Mouse (Mus musculus) thymus, postnatal 25 days (tissue): ENCODE results near the gene Cntn5.
"Not testable (repeated sequence)": the region's sequence is repeated elsewhere in the genome, so short reads cannot be mapped to it uniquely, and the experiment has no call there.

Source experiments
- DNase-seq: peaks from one replicate; pipeline ENCODE4 v3.0.0; 2022

Gene Cntn5

DNA sequence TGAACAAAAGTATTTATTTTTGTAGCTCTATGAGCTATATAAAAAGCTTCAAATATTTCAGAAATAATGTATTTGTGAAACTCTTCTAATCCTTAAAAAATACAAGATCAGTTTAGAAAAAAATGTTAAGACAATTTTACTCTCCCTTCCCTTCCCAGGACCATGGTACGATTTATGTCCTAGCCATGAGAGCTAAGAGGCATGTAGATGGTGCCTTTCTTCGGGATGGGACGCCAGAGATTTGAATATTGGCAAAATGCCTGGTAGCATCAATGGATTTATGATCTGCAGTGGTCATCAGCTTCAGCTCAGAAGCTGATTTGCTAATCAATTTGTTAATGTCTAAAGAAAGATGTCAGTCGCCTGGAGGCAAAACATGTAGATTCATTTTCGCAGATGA lies 258.6 kb downstream of the Cntn5 start:
- DNase-seq = no peak

DNA sequence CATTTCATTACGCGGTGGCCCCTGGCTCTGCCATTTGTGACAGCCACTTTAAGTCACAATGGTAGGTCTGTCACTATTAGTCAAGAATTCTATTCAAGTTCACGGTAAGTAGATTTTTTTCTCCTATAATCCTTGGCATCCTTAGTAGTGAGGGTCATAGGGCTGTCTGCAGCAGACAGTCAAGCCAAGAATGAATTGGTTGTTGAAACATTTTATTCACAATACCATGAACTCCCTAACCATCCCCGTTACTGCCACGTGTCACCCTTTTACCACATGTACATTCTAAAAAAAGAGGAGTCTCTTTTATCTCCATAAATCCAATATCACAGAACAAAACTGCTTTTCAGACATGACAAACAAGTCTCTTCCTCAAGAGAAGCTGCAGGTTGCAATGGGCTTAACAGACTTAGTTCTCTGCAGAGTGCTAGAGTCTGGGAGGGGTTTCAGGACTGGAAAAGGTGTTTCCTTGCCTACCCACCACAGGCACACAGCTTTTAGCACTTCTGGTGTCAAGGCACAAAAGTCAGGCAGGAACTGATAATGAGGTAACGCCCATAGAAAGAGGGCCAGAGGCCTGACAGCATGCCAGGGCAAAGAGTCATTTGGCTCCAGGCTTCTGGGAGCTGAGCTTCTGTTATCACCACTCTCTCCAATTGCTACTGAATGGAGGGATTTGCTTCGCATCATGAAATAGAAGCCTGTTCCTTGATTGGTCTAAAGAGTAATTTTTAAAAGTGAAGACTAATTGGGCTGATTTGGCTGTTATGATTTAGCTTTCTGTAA lies 259.3 kb downstream of the Cntn5 start:
- no peak for DNase-seq

DNA sequence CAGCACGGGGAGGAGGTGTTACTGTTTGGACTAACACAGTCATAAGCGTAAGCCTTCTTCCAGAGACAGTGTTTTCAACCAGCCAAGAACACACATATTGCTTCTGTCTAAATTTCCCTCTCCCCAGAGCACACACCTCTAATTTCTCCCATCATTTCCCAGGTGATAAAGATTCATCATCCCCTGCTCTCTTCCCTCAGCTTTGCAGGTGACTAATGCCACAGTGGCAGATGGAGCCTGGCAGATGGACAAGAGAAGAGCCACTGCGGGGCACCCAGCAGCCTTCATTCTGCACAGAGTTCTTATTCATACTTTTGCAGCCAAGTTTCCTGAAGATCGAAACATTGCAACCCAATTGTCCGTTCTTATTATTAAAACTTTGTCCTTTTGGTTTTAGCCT lies 286.5 kb downstream of the Cntn5 start:
- DNase-seq = no peak

DNA sequence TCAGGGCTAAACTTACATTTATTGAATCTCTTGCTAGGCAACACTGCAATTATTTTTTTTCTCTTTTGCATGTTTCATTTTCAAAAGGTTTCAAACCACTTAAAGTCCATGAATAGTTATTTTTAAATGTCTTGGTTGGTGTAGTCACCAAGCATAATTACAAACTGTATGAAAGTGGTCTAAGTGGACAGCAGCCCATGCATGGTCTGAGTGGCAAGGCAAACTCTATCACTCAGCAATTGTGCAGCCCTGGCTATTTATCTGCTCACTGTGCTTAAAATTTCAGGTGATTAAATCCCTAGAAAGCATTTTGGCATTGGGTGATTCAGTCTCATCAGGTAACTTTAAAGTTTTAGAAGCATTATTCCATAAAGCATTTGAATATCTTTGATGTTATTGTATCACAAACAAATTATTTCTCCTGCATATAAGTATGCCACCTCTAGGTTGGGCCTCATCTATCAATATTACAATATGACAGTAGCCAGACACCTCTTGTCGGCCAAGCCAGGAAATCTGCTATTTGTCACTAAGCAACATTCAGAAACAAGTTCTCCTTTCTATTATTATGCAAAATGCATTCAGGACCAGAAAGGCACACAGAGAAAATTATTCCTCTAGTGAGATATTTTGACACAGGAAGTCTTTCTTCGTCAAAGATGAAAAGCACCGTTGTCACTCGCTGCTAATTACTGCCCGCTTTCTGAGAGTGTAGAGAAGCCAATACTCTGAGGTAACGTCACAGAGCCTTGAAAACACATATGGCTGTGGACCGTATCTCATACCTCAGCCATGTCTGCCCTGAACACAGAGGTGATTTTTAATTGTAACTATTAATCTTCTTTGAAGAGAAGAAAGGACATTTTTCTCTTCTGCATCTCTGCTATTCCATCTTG lies 329.0 kb downstream of the Cntn5 start:
- no peak for DNase-seq

DNA sequence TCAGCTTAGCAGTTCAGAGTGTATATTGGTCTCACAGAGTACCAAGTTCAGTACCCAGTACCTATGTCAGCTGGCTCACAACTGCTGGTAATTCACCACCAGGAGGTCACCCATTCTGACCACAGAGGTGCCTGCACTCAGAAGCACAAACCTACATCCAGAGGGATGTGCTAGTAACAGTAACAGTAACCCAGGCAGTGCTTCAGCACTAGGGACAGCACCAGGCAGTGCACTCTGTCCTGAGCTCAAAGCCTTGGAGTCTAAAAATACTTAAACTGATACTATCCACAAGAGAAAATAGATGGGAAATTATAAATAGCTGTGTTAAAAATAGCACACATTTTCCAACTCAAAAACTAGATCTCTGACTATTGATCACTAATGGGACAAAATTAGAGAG lies 334.7 kb downstream of the Cntn5 start:
- no peak for DNase-seq

DNA sequence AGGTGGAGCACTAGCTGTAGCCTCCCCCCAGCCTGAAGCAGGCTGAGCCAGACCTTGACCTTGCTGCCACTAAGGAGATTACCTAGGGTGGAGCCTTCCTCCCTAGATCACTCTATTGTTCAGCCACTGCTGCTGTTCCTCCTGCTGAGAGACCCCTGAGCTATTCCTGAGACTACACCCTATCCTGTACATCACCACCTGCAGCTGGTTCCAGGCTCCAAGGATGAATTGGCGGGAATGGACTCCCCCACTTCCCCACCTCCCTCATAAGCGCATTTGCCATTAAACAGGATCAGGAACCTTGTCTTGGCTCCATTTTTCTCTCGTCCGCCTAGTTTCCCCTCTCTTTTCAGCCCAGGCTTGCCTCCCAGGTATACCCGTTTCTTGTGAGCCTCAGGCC lies 363.7 kb downstream of the Cntn5 start:
- not testable (repeated sequence) for DNase-seq

DNA sequence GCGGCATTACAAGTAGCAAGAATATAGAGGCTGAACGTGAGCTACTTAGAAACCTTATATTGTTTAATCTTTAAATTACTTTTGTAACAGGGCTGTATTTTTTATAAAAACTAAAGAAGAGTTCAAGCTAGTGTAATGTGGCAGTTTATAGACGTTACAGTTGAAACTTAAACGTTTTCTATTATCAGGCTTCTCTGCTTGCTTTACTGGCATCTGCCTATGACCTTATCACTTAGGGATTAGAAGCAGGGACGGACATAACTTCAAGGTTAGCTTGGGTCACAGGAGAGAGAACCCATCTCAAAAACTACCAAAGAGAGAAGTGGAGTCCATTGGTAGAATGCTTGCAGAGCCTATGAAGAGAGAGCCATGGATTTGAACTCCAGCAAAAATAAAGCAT lies 372.3 kb downstream of the Cntn5 start:
- DNase-seq = no peak

DNA sequence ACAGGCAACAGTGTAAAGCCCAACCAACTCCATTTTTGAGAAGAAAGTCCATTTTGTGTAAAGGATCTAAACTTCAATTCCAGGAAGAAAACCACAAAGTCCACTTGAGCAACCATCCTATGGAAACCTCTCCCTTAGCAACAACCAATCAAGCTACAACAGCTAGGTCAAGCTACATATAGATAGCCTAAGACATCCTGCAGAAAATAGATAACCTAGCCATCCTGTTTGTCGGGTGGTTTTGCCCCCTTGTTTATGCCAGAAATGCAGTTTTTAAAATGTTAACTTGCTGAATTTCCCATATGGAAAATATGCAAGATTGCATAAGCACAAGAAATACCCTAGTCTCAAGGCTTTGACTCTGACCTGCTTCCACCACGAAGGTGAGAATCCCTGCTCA lies 373.5 kb downstream of the Cntn5 start:
- no peak for DNase-seq

DNA sequence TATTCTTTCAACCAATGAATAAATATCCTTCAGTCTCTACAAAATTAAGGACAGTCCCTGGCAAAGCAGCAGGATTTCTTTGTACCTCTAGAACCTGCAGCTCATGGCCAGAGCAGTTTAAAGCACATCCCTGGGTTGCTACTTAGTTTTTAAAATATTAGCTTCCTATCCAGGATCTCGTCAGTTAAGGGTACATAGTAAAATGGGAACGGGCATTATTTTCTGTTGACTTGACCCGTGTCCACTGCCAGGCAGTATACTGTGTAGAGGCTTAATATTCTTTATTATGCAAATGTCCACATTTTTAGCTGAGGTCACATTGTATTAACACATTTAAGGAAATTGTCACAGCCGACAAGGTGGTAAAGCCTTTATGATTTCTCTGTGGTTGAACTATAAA lies 375.0 kb downstream of the Cntn5 start:
- no peak for DNase-seq

DNA sequence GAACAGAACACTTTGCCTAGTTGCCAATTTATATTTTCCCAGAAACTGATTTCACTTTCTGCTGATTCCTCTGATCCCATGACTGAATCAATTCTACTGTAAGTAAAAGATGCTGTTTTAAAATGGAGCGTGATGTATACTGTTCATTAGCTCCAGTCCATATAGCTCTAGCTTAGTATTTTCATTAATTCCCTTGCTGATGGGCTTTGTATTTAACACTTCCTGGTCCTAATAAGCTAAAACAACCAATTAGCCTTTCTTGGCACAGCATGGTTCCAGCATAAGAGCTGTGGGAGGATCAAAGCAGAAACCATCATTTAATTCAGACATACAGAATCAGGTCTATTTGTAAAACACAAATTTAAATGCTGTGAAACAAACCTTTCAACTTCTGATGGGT lies 375.5 kb downstream of the Cntn5 start:
- no peak for DNase-seq

DNA sequence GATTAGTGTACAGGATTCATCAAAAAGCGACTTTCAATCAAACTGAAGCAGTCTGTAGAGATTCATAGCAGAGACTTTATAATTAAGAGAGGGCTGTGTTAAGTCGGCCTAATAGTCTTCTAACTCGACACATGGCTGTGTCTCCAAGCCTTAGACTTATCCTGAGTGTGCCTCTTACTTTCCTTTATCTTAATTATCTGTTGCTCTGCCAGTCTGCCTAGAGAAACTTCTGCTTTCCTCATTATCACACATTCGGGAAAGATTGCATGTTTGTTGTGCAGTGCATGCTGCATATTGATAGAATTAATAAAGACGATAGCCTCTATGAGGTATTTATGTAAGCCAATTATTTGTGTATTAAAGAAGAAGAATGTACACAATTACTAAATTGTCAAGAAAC lies 375.9 kb downstream of the Cntn5 start:
- DNase-seq = no peak

DNA sequence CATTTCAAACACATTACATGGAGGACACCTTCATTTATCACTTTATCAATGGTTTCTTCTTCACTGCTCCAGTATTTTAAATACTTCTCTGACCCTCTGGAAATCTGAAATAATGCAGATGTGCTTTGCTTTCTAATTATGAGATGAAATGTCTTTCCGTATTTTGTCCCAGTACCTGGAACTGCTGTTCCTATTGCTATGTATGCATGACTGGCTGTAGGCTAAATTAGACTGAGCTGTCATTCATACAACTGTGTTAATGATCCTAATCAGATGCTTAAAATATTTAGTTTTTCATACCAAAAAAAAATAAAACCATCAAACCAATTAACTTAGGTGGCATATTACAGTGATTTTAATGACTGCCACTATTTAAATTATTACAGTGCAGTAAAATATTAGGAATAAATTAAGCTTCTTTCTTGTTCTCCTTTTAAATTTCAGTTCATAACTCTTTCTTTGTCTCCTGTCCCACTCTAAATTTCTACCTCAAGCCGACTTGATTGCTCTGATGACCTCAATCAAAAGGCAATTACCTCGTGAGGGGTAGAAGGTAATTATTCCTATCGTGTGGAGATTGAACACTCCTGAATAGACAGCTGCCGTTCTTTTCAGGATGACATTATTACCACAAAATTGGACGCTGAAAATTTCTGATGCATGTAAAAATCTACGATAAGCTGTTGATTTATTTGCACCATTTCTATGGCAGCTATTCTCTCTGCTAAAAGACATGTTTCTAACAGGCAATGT lies 378.5 kb downstream of the Cntn5 start:
- no peak for DNase-seq

DNA sequence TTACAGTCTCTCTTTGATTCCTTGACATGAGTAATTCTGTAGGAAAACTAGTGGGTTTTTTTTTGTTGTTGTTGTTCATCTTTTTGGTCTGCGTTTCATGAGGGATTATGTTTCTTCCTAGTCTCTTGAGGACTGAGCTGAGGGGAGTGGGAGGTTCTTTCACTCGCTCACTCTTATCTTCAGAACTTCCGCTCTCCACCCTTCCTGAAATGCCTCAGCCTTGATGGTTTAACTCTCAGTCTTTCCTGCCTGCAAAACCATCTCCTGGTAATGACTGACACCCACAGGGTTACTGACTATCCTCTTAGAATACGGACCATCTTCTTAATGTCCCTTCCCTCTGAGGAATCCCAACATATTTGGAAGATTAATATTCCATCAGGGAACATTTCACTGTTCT lies 382.0 kb downstream of the Cntn5 start:
- DNase-seq = no peak

DNA sequence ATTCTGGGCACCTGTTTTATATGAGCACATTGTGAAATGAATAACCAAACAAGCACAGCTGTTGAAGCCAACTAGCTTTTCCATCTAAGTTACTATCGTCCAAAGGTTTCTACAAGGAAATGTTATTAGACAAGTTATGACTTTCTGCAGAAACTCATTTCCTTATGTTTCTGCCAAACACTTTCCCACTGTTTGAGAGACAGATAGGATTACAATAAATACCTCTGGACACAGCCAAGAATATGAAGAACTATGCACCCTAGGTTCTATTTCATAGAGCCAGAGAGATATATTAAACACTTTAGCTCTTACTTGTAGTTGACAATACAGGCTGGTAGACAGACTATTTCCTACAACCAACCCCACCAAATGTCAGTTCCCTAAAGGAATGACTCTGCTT lies 383.5 kb downstream of the Cntn5 start:
- no peak for DNase-seq

DNA sequence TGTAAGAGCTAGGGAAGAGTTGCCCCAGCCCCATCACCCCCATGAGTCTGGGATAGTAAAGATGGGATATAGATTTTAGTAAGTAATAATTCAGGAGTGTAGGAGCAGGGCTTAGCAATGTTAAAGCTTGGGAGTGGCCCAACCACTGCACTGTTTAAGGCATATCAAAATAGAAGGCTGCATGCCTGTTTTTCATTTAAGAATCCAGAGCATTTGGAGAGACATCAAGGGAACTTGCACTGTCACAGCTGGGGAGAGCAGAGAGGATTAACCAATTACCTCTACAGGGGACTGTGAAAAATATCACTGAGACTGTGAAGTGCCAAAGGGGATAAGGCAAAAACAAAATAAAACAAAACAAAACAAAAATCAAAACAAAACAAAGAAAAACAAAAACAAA lies 412.3 kb downstream of the Cntn5 start:
- no peak for DNase-seq

DNA sequence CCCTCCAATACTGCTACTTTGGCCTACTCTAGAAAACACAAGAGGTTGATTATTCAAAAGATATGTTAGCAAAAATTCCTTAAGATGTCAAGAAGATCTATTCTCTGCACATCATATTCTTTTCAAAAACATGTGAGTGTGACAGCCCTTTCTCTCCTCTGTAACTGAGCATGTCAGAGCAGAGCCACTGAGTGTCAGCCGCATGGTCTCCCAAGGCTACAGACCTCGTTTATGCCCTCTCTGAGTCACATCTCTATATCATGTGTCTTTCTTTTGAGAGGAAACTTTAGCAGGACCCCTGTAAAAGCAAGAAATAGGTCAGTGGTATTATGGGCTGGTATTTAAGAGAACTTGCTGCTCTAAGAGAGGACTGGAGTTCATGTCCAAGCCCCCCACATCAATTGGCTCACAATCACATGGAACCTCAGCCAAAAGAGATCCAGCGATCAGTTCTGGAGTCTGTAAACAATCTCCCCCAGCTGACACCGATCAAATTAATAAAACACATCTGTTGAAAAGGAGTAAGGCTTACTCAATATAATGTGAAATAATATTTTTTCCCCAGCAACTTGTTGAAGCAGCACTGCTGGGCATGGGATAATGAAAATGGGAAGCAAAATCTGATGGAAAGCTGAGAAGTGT lies 433.0 kb downstream of the Cntn5 start:
- no peak for DNase-seq

DNA sequence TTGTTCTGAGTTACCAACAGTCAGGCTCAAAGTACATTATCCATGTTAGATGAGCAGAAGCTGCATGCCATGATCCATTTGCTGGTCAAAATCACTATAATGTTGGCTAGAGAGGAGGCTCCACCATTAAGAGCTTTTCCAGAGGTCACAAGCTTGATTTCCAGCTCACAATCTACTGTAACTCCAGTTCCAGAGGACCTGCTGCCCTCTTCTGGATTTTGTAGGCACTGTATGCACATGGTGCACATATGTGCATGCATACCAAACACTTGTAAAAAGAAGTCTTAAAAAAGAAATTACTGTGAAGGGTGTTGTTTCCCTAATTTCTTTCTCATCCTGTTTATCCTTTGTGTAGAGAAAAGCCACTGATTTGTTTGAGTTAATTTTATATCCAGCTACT lies 439.8 kb downstream of the Cntn5 start:
- no peak for DNase-seq

DNA sequence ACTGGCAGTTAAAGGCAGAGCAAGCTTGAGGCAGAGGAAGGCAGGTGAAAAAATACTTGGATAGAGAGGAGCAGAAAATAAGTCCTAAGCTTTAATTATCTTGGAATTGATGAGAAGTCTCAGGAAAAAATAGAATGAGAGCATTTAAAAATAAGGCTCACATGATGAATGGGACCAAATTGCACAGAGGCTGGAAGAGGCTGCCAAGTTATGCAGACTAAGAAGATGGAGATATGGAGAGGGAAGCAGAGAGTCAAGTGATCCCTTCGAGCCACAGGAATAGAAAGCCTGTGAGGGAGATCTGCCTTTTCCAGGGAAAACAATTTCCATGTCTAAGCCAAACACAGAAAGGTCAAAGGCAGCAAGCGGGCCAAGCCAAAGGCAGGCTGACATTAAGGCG lies 446.7 kb downstream of the Cntn5 start:
- DNase-seq = no peak

DNA sequence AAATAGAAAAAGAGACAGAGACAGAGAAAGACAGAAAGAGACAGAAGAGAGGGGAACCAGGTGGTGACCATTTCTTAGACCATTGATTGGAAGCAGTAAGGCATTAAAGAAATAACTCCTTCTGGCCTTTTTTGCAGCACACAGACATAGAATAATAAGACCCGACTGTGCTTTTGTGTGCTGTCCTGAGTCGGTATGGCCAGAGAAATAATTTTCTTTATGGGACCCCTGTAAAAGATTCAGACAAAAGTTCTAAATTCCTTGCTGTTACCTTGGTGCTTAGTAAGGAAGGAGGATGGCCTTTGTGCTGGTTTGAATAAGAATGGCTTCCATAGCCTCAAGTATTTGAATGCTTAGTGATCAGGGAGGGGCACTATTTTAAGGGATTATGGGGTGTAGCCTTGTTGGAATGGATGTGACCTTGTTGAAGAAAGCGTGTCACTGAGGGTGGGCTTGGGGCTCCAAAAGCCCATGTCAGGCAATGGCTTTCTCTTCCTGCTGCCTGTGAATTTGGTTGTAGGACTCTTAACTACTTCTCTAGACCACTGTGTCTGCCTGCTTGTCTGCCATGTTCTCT lies 455.5 kb downstream of the Cntn5 start:
- DNase-seq = no peak

DNA sequence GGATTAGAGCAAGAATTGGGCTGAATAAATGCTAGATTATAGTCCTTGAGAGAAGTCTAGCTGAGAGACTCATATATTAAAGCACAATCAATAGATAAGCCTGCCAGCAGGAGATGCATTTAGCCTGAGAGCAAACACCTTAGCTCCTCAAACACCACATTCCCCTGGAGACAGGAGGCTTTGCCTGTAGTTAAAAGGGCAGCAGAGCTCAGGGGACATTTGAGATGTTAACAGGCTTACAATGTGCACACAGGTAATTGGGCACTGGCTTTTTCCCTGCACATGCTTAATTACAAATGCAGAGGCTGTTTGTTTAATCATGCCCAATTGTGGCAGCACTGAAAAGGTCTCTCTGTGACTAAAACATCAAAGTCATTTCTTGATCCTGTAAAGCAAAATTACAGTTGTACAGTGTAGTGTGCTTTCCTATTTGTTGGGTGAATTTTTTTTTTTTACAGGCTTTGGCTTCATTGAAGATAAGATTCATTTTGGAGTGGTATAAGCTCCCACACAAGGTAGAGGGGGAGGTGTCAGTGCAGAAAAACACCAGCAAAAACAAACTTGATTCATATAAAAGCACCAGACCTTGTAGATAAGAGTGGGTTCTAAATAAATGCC lies 457.2 kb downstream of the Cntn5 start:
- no peak for DNase-seq

DNA sequence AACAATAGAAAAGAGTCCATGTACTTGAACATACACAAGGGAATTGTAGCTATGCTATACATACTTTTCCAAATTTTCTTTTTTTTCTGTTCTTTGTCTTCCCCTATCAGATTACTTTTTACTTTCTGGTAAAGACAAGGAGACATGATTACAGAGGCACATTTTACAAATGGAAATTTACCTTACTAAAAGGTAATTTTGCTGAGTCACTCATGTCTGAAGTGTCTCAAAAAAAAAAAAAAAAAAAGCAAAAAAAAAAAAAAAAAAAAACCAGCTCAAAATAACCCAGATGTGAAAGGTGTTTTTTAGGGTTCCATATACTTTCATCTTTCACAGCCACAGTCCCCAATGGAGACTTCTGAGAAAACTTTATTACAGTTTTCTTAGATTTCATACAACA lies 492.5 kb downstream of the Cntn5 start:
- no peak for DNase-seq

DNA sequence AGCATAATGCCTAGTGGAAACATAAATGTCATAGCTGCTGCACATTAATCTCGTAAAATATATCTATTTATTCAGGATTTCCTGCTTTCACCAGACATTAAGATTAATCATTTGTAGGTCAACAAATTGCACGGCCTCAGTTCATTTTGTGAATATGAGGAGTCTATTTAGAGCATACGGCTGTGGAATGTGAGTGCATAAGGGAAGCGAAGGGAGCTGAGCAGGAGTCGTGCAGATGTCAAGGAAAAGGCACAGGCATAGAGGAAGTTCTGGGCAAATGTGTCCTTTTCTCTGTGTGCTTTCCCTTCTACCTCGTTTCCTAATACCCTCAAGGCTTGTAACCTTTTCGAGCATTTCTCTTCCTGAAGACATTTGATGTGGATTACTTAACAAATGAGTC lies 504.5 kb downstream of the Cntn5 start:
- no peak for DNase-seq
